Mouse (Mus musculus) spleen, adult 2 months (tissue): ENCODE data around the gene Kcng1.

Source experiments
- CTCF ChIP-seq: fragments of 200-500 bp; IDR thresholded peaks from 2 replicates; pipeline ENCODE4 v1.5.1; 2011; ENCODE audit warnings: mild to moderate bottlenecking, inconsistent platforms; ENCODE audit not compliant: insufficient read depth, insufficient read length, insufficient replicate concordance; ENCODE audit errors: extremely low read depth
- POLR2A ChIP-seq: fragments of 200-500 bp; IDR thresholded peaks from 2 replicates; pipeline ENCODE4 v1.6.1; 2011; ENCODE audit warnings: low read depth, low read length, inconsistent platforms

GRCm38 (mm10) chr2:168259046-168259445 is 22.5 kb downstream of the Kcng1 start:
- TF ChIP-seq CTCF (no peak), POLR2A (no peak)
